Mouse (Mus musculus): Measurements from ENCODE around the gene Fmnl2. TPM values are rescaled to one million over a fixed set of nuclear protein-coding genes. Genes with fewer than 3 reads are reported as not detected.

The Fmnl2 gene
- polyA plus RNA-seq, 1 experiment from 2014 or later: 0.89 TPM

DNA sequence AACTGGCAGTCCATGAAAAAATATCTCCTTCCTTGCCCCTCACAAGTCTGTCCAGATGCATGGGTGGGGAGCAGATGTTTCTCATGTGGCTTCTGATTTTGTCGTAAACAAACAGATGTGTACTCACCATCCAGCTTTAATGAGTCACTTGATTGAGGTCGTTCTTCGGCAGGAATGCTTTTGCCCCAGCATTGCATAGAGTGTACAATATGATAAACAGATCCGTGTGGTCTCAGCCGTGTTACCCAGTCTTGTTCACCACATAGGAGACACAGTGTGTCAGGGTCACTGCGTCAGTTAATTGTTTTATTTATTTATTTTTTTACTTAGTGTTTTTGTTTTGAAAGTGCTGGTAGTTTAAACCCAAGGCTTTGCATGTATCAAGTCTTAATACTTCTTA lies 189.4 kb downstream of the Fmnl2 start:
- H3K4me3 ChIP-seq (ENCODE audit: low read depth, low read length): no peak overlapping the region
- no peak overlapping the region for H3K27ac ChIP-seq (ENCODE audit: low read depth)
- no peak for ATAC-seq
- no peak for DNase-seq
- H3K27me3 ChIP-seq (ENCODE audit: insufficient read depth, low read length): no peaks in the 10 kb centered on the region
- no peak overlapping the region for H3K9ac ChIP-seq (replicated peaks)
- TF ChIP-seq CTCF (IDR thresholded peaks at IDR 0.05; ENCODE audit: low read depth) (no peak), EP300 (IDR thresholded peaks at IDR 0.05; ENCODE audit: low read depth) (no peak)
- no peak overlapping the region for H3K4me2 ChIP-seq (ENCODE audit: low read depth, low read length)
- H3K9me3 ChIP-seq (ENCODE audit: low read length): no peaks in the 10 kb centered on the region
- no peaks in the 10 kb centered on the region for H3K4me1 ChIP-seq (ENCODE audit: insufficient read depth)
- 78% methylated on average over 6 of the region's 6 CpGs for whole genome bisulfite sequencing (ENCODE audit: insufficient replicate concordance)
- no peaks in the 10 kb centered on the region for H3K36me3 ChIP-seq (replicated peaks; ENCODE audit: insufficient read depth, low read length)

- TF ChIP-seq EP300 (IDR thresholded peaks at IDR 0.05; ENCODE audit: low read depth): no peak
- no peak for TF ChIP-seq CTCF (IDR thresholded peaks at IDR 0.05; ENCODE audit: low read depth)
- no peaks in the 10 kb centered on the region for H3K4me1 ChIP-seq (ENCODE audit: insufficient read depth)
- H3K9me3 ChIP-seq (ENCODE audit: low read length): no peaks in the 10 kb centered on the region
- H3K27me3 ChIP-seq (ENCODE audit: insufficient read depth, low read length): no peaks in the 10 kb centered on the region
- no peak overlapping the region for H3K9ac ChIP-seq (replicated peaks)
- WGBS (ENCODE audit: insufficient replicate concordance): 90% methylated on average over 1 of the region's 1 CpGs
- DNase-seq (no peak), ATAC-seq (no peak)
- H3K4me3 ChIP-seq (ENCODE audit: low read depth, low read length): no peak overlapping the region
- H3K4me2 ChIP-seq (ENCODE audit: low read depth, low read length): no peak overlapping the region
- H3K27ac ChIP-seq (ENCODE audit: low read depth): no peak overlapping the region
- H3K36me3 ChIP-seq (replicated peaks; ENCODE audit: insufficient read depth, low read length): no peaks in the 10 kb centered on the region
Measured at GRCm38 (mm10) chr2:53047749-53048387, 190.2 kb downstream of the Fmnl2 start.

DNA sequence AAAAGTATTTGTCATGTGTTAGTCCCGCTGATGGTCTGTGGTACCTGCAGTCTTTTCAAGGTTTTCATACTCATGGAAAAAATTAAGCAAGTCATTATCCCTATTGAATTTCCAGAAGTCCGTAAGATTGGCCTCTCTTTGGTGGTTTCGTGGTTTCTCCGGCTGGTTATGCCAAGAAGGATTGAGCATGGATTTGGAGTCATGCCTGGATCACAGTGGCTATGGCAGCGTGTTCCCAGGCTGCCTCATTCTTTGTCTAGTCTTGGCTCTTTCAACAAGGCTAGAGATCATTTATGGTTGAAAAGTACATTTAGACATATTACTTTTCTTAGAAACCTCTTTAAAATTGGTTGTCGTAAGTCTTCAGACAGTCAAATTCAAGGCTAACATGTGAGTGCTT lies 192.7 kb downstream of the Fmnl2 start:
- Histone ChIP-seq H3K27me3 (ENCODE audit: insufficient read depth, low read length) (no peaks in the 10 kb centered on the region), H3K27ac (ENCODE audit: low read depth) (no peak overlapping the region), H3K4me2 (ENCODE audit: low read depth, low read length) (no peak overlapping the region), H3K4me3 (ENCODE audit: low read depth, low read length) (no peak overlapping the region), H3K36me3 (replicated peaks; ENCODE audit: insufficient read depth, low read length) (no peaks in the 10 kb centered on the region), H3K4me1 (ENCODE audit: insufficient read depth) (no peaks in the 10 kb centered on the region), H3K9me3 (ENCODE audit: low read length) (no peaks in the 10 kb centered on the region), H3K9ac (replicated peaks) (no peak overlapping the region)
- 84% methylated on average over 6 of the region's 6 CpGs for WGBS (ENCODE audit: insufficient replicate concordance)
- DNase-seq: no peak
- no peak for TF ChIP-seq CTCF (IDR thresholded peaks at IDR 0.05; ENCODE audit: low read depth)
- no peak for TF ChIP-seq EP300 (IDR thresholded peaks at IDR 0.05; ENCODE audit: low read depth)
- ATAC-seq: no peak

- no peak for TF ChIP-seq EP300 (IDR thresholded peaks at IDR 0.05; ENCODE audit: low read depth)
- no peak for TF ChIP-seq CTCF (IDR thresholded peaks at IDR 0.05; ENCODE audit: low read depth)
- H3K9ac ChIP-seq (replicated peaks): no peak overlapping the region
- WGBS (ENCODE audit: insufficient replicate concordance): 35% methylated on average over 8 of the region's 8 CpGs
- no peaks in the 10 kb centered on the region for H3K36me3 ChIP-seq (replicated peaks; ENCODE audit: insufficient read depth, low read length)
- no peak for DNase-seq
- ATAC-seq: no peak
- H3K9me3 ChIP-seq (ENCODE audit: low read length): no peaks in the 10 kb centered on the region
- H3K27me3 ChIP-seq (ENCODE audit: insufficient read depth, low read length): no peaks in the 10 kb centered on the region
- H3K4me2 ChIP-seq (ENCODE audit: low read depth, low read length): no peak overlapping the region
- H3K4me3 ChIP-seq (ENCODE audit: low read depth, low read length): no peak overlapping the region
- no peaks in the 10 kb centered on the region for H3K4me1 ChIP-seq (ENCODE audit: insufficient read depth)
- no peak overlapping the region for H3K27ac ChIP-seq (ENCODE audit: low read depth)
Measured at GRCm38 (mm10) chr2:53051502-53051901, 193.8 kb downstream of the Fmnl2 start.

- Histone ChIP-seq H3K9me3 (ENCODE audit: low read length) (no peaks in the 10 kb centered on the region), H3K9ac (replicated peaks) (no peak overlapping the region), H3K27me3 (ENCODE audit: insufficient read depth, low read length) (no peaks in the 10 kb centered on the region), H3K27ac (ENCODE audit: low read depth) (no peak overlapping the region), H3K4me2 (ENCODE audit: low read depth, low read length) (no peak overlapping the region), H3K4me1 (ENCODE audit: insufficient read depth) (no peaks in the 10 kb centered on the region), H3K4me3 (ENCODE audit: low read depth, low read length) (no peak overlapping the region), H3K36me3 (replicated peaks; ENCODE audit: insufficient read depth, low read length) (no peaks in the 10 kb centered on the region)
- no peak for TF ChIP-seq EP300 (IDR thresholded peaks at IDR 0.05; ENCODE audit: low read depth)
- TF ChIP-seq CTCF (IDR thresholded peaks at IDR 0.05; ENCODE audit: low read depth): no peak
- DNase-seq (no peak), ATAC-seq (no peak)
- WGBS (ENCODE audit: insufficient replicate concordance): 78% methylated on average over 7 of the region's 7 CpGs
Measured at GRCm38 (mm10) chr2:53053714-53054113, 196.1 kb downstream of the Fmnl2 start.

GRCm38 (mm10) chr2:53056556-53056955 lies 198.9 kb downstream of the Fmnl2 start:
- ATAC-seq (no peak), DNase-seq (no peak)
- Histone ChIP-seq H3K9ac (replicated peaks) (no peak overlapping the region), H3K36me3 (replicated peaks; ENCODE audit: insufficient read depth, low read length) (no peaks in the 10 kb centered on the region), H3K27ac (ENCODE audit: low read depth) (no peak overlapping the region), H3K9me3 (ENCODE audit: low read length) (no peaks in the 10 kb centered on the region), H3K27me3 (ENCODE audit: insufficient read depth, low read length) (no peaks in the 10 kb centered on the region), H3K4me3 (ENCODE audit: low read depth, low read length) (no peak overlapping the region), H3K4me1 (ENCODE audit: insufficient read depth) (no peaks in the 10 kb centered on the region), H3K4me2 (ENCODE audit: low read depth, low read length) (no peak overlapping the region)
- WGBS (ENCODE audit: insufficient replicate concordance): 72% methylated on average over 6 of the region's 6 CpGs
- TF ChIP-seq CTCF (IDR thresholded peaks at IDR 0.05; ENCODE audit: low read depth): no peak
- TF ChIP-seq EP300 (IDR thresholded peaks at IDR 0.05; ENCODE audit: low read depth): no peak

Measured in liver, postnatal 0 days (tissue).